Mouse (Mus musculus): ENCODE data around the gene Hspb7.

Gene Hspb7

DNA sequence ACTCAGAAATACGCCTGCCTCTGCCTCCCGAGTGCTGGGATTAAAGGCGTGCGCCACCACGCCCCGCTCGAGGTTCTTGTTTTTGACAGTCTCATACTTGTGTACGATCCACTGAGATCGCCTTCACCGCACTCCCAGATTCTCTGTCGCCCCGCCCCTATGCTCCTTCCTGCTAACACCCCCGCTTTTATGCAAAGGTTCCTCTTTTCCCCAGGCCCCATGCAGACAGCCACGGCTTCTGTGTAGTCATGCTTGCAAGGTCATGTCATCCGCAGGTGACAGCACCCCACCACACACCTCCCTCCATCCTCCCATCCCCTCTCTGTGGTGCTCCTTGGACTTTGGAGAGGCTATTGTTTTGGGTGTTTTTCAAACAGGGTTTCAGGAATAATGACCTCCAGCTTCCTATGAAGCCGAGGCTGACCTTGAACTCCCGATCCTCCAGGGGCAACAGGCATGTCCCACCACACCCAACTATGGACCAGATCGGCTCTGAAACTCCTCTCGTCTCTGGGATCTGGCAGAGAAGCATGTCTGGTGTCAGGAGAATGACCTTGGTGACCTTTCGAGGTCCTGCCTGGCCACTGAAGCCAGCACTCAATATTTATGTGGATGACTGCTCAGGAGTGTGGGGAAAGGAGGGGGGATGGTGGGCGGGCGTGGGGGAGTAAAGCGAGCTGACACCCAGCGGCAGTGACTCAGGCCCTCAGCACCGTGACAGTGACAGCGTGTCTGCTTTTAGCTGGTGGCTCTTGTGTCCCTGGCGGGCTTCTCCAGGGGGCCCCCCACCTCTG, 984 bp upstream of the Hspb7 start:
- peak; percentile 46 for DNase-seq (ENCODE audit: low read depth, low spot score)

- no peak for DNase-seq (ENCODE audit: low read depth, low spot score)
These were observed 307 bp downstream of the Hspb7 start for GRCm38 (mm10) chr4:141420886-141421285.

DNA sequence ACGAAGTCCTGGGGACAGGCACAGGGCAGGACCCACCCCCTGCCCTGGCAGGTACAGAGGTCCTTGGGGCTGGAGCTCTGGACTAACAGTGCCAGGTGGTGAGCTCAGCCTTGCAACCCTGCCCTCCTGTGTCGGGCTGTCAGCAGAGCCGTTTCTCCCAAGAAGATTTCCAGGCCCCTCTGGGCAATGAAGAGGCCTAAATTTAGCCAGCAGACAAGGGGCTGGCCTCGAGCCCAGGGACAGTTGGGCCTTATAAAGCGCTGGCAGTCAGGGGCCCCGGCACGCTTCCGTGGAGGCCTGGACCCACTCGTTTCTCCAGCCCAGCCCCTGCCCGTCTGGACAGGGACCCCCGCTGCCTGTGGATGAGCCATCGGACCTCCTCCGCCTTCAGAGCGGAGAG, 844 bp downstream of the Hspb7 start:
- DNase-seq (ENCODE audit: low read depth, low spot score) = no peak

DNA sequence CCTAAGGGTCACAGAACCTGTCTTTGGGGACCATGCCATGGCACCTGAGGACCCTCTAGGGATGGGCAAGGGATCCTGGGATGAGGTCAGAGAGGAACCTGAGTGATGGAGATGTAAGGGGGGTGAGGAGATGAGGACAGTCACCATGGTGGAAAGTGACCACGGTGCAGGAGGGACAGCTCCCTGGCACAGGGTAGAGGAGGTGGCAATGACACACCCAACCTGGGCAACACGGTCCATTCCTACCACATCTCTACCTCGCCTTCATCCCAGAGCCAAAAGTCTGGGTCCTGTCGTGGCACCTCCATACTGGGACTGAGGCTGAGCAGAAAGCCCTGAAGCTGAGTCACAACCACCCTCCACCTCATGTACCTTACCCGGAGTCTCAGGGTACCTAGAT, 2.3 kb downstream of the Hspb7 start:
- no peak for DNase-seq (ENCODE audit: low read depth, low spot score)

DNA sequence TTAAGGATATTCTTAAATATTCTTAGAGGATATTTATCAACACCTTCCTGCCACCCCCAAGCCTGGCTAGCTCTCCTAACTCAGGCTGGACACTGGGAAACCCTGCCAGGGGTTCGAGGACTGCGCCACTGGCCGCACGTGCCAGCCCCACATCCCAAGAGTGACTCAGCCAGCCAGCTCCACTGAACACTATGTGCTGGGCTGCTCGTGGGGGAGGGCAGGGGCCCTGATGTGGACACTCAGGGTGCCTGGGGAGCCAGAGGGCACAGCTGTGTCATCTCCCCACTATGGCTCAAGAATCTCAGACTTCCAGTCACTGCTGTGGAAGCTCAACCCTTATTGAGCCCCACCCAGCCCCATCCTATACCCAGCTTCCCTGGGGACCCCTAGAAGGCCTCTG, 2.7 kb downstream of the Hspb7 start:
- no peak for DNase-seq (ENCODE audit: low read depth, low spot score)

DNA sequence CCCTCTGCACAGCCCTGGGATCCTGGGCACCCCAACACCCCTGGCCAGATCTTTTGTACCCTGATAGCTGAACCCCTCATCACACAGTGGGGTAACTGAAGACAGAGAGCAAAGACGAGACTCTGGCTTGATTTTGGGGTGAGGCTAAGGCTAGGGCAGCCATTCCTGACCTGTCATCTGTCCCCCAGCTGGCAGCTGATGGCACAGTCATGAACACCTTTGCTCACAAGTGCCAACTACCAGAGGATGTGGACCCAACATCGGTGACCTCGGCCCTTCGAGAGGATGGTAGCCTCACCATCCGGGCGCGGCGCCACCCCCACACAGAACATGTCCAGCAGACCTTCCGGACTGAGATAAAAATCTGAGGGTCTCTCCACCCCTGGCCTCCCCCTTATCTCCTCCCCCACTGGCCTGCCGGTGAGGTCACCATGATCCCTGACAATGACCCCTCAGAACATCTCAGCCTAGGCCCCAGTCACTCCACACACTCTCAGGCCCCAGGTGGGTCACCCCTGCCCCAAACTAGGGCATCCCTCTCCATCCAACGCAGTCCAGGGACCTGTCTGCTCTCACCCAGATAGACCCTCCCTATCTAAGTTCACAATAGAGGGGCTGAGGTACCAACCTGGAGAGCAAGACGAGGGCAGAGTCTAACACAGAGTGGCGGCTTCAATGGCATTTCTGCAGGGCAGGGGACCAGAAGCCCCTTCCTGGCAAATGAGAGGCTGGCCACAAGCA, 3.3 kb downstream of the Hspb7 start:
- DNase-seq (ENCODE audit: low read depth, low spot score) = no peak

GRCm38 (mm10) chr4:141425484-141426479, 5.2 kb downstream of the Hspb7 start:
- peak; percentile 85 for DNase-seq (ENCODE audit: low read depth, low spot score)

DNA sequence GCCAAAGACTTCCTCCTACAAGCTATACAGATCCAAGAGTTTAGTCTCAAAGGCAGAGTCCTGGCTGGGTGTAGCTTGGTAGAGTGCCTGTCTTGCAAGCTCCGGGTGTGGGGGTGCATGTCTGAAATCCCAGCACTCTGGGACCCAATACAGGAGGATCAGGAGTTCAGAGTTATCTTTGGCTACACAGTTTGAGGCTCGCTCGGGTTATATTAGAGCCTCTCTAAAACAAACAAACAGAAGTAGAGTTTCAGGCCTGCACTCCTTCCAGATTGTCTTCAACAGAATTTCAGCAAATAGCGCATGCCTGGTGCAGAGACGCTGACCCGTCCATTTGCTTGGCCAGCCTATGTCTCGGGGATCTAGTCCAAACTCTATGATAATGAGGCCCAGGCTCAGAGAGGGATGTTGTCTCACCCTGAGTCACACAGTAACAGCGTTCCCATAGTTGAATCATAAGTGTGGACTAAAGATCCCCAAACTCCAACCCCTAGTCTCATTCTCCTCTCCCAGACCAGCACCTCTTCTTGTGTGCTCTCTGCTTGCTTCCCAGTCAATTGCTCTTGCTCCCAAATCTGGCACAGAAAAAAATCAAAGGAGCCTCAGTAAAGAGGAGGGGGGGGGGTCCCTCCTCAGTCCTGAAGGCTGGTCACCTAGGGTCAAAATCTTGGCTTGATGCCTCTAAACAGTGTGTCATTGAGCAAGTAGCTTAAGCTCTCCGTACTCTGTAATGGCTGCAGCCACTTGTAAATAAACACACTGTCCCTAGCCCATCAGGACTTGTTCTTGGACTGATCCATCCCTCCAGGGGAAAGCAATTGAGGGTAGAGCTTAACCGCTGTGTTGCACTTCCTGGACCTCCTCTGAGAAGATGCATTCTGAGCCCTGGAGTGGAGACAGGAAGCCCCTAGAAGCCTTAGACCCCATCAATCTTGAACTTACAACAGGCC, 6.5 kb downstream of the Hspb7 start:
- no peak for DNase-seq (ENCODE audit: low read depth, low spot score)

DNA sequence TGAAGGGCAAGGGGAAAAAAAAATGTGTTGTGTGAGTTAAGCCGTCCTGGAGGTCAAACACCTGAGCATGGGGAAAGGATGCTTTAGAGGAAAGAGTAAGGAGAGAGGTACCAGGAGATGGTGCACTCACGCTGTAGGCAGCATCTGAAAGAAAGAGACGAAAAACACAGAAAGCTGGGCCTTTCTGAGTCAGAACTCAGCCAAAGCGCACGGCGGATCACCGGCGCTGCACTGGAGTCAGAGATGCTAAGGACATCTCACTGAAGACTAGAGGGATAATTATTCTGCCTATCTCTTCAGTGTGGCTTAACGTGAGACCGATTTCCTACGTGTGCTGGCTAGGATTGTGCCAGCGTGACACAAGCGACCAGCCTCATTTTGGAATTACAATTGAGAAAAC, 7.3 kb downstream of the Hspb7 start:
- no peak for DNase-seq (ENCODE audit: low read depth, low spot score)

- DNase-seq (ENCODE audit: low read depth, low spot score) = no peak
These were observed 8.8 kb downstream of the Hspb7 start for GRCm38 (mm10) chr4:141429381-141429780.

- DNase-seq (ENCODE audit: low read depth, low spot score) = peak; percentile 26
These were observed 9.3 kb downstream of the Hspb7 start for GRCm38 (mm10) chr4:141429847-141430246.

- DNase-seq (ENCODE audit: low read depth, low spot score) = peak; percentile 85
These were observed 10.4 kb downstream of the Hspb7 start for GRCm38 (mm10) chr4:141430997-141431396.

GRCm38 (mm10) chr4:141432666-141433065, 12.1 kb downstream of the Hspb7 start:
- DNase-seq (ENCODE audit: low read depth, low spot score) = no peak

DNA sequence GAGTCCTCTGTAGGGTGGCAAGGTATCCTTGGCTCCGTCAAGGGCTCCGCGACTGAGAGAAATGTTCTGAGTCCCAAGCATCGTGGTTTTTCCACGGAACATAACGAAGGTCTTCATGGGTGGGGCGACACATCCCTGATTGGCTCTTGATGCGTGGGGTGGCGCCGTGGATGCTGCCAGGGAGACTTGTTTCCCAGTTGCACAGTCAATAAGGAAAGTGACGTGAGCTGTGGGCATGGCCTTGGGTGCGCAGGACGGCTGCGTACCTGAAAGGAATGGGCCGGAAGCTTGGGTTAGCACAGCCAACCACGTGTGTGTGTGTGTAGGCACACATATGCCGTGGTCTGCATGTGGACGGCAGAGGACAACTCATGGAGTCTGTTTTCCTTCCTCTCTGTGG, 12.6 kb downstream of the Hspb7 start:
- DNase-seq (ENCODE audit: low read depth, low spot score) = no peak

DNA sequence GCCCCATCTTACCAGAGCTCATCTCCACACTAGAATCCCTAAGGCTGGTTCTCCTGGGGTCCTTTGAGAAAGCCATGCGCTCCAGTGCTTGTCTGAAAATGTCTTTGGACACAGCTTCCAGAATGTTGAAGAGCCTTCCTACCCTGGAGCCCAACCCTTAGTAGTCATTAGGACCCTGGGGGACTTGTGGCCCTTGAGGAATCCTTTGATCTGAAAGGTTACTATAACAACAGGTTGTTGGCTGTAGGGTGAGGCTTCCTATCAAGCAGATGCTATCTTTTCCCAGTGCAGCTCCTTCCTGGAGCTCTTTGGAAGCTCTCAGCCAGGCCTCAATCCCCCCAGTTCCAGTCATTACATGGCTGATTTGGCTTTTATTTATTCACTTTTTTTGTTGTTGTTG, 15.4 kb downstream of the Hspb7 start, which contains the start of gene Srarp:
Gene Srarp, minus strand, starts transcription at position 132 of the 400 bp plus-strand sequence.
- no peak for DNase-seq (ENCODE audit: low read depth, low spot score)

DNA sequence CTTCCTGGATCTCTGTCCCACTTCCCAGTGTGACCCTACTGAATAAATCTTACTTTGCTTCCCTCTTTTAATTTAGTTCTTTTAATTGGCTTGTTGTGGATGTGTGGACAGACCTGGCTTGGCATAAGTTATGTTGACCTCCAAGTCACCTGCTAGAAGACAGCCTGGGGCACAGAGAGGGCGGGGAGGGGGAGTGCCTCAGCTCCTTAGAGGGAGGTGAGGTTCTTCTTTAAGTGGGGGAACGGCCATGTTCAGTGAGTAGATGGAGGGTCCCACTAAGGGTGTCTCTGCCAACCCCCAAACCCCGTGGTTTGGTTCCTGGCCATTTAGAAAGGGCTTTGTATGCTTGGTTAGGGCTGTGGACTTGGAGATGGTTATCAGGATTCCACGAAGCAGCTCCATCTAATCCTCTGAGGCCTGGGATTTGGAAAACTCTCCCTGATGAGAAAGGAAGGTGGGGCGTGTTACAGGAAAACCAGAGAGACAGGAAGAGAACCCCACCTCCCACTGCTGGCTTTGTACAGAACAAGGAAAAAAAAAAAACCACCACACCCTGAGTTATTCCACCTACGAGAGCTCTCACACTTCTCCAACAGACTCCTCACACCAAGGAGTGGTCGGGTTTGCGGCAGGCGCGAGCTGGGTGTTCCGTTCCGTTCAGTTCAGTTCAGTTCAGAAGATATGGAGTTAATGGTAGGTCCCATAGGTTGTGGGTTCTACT, 18.7 kb downstream of the Hspb7 start:
- no peak for DNase-seq (ENCODE audit: low read depth, low spot score)

- no peak for DNase-seq (ENCODE audit: low read depth, low spot score)
These were observed 20.3 kb downstream of the Hspb7 start for GRCm38 (mm10) chr4:141440877-141441276.

- DNase-seq (ENCODE audit: low read depth, low spot score) = no peak
These were observed 23.3 kb downstream of the Hspb7 start for GRCm38 (mm10) chr4:141443641-141444429.

Measured in CD4-positive, CD25-positive, alpha-beta regulatory T cell, adult 2 months (primary cell).